Mouse (Mus musculus) left cerebral cortex, postnatal 4 days (tissue): ENCODE data around the gene Haghl. TPM values are rescaled to one million over a fixed set of nuclear protein-coding genes. Genes with fewer than 3 reads are reported as not detected.
A peak's percentile ranks its signal among the peaks of the same experiment; 100 is the strongest.

ENCODE experiments used
- DNase-seq: peaks from one replicate; pipeline ENCODE4 v3.0.0-alpha.2; 2022
- intact Hi-C: fragments of 180-260 bp; cut with DNase I; formaldehyde crosslinking; loops from one replicate; pipeline ENCODE4 v1.15.1; 2025
- total RNA-seq, 2 experiments: library from RNA; stranded (reverse); gene quantifications; 2 replicates each; pipeline ENCODE4 v1.2.3; 2021

The Haghl gene
- 10 to 100 TPM; 82.0 to 98.4 TPM for total RNA-seq

DNA sequence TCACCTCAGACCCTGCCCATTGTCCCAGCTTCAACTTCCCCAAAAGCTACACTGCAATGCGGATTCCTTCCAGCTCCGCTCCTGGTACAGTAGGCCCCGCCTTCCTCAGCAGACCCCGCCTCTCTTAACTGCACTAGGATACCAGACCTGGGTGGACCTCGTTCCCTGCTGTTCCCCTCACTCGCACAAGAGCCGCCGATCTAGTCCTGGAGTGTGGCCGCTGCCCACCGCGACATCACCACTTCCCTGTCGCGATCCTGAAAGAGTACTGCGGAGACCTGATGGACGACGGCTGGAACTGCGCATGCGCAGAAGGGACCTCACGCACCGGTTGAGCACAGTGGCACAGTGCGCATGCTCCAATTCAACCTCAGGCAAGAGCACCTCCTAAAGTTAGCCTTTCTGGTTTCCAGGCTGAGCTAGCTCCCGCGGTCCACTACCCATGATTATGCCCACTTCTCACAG lies at the start of gene Haghl:
Haghl (minus strand) TSS at position 393 of the 465 bp plus-strand sequence.
- peak; percentile 98 for DNase-seq

DNA sequence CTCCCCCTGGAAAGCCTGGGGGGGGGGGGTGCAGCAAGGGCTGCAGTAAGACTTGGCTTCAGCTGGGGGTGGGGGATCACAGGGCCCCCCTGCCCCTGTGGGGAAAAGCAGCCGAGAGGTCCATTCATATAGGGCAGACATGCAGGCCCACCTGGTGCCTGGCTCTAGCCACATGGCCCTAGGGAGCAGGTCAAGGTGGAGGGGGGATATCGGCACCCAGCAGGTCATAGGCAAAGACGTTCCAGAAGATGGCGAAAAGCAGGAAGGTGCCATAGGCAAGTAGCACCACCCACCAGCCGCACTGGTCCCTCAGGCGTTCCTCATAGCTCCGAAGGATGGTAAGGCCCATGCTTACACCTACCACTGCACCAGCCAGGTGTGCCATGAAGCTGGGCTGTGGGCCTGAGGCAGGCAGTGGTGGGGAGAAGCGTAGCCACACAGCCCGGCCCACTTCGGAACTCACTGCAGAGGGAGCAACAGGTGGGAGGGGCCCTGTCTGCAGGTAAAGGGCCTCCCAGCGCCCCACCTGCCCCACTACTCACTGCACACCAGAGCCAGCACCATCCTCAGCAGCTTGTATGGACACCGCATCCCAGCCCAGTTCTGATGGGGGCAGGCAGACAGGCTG lies 49.2 kb upstream of the Haghl start:
- no peak for DNase-seq
- intact Hi-C loops = no loop called here

More for the DNA sequence above, at the start of gene Haghl:
- intact Hi-C loops = no loop called here

DNA sequence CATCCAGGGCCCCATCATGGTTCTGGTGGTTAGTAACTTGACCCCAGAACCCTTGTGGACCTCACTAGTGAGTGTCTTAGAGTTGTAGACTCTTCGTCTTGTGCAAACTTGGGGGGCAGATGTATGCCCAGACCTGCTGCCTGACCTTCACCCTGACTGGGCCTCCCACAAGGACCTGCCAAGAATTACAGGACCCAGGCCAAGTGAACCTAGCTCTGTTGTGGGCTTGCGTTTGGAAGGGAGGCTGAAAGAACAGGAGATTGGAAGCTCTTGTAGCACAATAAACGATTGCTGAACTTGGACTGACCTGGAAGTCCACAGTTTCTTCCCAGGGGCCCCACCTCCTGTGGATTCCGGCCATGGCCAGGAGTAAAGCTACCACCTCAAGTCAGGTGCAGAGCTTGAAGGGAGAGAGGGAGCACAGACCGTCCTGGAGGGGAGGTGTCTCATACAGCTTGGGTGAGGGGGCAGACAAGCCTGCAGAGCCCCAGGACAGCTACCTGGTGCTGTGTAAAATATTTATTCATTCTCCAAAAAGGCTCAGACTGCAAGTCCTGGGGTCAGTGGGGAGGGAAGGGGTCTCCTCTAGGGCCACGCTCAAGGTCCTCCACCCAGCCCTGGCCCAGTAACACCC lies 48.6 kb upstream of the Haghl start:
- no peak for DNase-seq
- intact Hi-C loops = no loop called here

DNA sequence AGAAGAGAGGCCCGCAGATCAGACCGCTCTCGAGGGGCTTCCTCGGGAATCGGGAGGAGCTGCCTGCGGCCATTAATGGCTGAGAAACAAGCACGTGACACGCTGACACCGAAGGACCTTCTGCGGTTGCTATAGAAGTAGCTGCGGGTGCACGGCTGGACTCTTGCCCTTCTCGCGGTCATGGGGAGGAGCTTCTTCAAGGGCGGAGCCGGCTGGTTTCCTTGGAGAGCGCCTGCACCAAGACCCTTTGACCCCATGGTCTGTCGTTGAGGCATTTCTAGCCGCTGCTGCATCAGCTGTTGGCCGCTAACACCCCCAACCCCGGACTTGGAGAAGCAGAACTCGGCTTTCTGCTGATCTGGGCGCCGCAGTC lies 47.8 kb upstream of the Haghl start, which contains the start of gene Stub1:
Stub1 (minus strand) TSS at position 114 of the 373 bp plus-strand sequence.
- intact Hi-C loops = no loop called here
- peak; percentile 93 for DNase-seq

DNA sequence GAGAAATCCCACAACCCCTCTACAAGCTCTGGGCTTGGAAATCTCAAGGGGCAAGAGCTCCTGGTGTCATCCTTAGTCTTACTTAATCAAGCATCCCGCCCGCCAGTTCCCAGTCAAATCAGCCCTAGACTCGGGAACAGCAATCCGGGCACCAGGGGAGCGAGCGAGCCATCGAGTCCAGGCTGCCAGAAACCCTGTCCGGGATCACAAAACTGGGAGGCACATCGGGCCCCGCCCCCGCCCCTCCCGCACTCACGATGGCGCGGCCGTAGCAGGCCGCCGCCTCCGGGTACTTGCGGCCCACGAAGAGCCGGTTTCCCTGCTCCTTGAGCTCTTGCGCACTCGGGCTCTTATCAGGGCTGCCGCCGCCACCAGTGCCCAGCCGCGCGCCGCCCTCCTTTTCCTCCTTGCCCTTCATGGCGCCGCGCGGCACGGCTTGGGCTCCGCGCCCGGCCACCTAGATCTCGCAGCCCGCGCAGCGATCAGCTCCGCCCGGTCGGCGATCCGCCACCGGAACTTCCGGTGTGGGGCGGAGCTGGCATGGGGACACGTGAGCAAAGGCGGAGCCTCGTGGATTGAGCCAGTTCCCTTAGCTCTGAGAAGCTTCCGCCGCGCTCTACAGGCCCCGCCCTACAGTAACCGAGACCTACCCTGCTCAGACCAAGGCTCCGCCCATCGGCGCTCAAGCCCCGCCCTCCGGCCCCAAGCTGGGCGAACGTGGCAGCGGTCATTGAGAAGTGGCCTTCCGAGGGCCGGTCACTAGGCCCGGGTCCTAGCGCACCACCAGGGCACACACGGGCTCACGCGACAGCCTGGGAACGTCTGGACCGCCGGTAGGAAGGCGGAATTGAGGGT lies 47.2 kb upstream of the Haghl start:
- DNase-seq = peak; percentile 99
- intact Hi-C loops = no loop called here

DNA sequence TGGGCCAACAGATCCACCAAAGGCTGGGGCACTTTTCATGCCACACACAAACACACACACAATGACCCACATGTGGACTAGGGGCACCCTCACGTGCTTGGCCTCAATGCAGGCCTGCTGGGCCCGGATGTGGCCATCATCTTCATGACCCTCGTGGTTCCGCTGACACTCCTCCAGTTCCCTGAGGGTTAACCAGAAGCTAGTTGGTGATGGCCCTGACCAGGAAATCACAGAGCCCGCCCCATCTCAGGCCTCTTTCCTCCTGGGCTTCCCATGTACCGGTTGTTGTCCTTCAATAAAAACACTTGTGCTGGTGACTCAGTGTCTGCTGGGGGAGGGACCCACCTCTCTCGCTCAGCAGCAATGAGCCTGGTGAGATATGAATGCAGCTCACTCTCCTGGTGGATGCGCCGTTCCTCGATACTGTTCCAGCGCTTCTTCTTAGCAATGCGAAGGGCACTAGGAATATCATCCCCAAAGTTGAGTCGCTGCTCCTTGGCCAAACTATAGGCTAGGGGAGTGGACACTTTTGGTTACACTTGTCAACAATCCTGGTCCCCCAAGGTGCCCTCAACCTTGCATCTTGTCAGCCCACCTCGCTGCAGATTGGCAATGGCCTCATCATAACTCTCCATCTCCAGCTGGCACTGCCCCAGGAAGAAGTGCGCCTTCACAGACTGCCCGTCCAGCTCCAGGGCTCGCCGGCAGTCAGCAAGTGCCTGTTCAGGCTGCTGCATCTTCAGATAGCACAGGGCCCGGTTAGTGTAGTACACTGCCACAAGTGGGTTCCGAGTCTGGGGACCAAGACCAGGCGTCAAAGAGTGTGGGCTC lies 46.2 kb upstream of the Haghl start:
- DNase-seq = no peak
- intact Hi-C loops = no loop called here

DNA sequence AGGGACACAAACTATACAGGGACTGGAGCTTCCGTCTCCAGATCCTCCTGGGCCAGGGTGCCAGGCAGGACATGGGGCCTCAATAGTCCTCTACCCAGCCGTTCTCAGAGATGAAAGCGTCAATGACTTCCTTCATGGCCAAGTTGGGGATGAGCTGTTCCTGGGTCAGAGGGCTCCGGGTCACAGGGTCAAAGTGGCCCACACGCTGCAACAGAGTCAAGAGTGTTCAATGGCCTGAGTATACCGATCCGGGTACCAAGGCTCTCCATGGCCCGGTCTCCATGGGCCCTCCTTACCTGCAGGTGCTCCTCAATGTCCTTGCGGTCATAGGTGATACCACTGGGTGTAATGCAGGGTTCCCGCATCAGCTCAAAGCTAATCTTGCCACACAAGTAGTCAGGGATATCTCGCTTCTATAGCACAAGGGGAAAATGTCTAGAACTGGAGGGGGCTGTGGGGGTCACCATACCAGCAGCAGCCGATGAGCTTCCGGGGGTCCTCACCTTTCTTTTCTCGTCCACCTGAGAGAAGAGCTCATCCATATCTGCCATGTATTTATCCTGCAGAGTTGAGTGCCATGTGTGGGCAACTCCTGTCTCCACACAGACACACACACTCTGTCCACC lies 45.4 kb upstream of the Haghl start:
- intact Hi-C loops = no loop called here

DNA sequence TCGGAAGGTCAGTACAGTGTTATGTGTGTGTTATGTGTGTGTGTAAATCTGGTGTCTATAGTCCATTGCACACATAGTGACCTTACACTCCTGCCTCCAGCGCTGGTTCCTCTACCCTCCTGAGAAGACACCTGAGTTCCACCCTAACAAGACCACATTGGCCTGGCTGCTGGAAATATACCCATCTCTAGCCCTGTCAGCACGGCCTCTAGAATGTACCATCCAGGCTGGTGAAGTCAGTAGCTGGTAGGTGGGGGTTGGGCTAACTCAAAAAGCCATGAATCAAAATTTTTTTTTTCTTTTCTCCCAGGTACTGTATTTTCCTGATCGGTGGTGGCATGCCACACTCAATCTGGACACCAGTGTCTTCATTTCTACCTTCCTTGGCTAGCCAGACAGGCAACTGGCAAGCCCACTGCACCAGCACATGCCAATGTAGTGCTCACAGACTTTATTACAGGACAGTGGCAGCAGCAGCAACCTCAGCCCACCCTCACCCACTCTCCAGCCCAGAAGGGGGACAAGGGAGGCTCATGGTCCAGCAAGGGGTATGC lies 44.8 kb upstream of the Haghl start:
- DNase-seq = no peak
- intact Hi-C loops = no loop called here

More for the DNA sequence above, 45.4 kb upstream of the Haghl start:
- DNase-seq = no peak

DNA sequence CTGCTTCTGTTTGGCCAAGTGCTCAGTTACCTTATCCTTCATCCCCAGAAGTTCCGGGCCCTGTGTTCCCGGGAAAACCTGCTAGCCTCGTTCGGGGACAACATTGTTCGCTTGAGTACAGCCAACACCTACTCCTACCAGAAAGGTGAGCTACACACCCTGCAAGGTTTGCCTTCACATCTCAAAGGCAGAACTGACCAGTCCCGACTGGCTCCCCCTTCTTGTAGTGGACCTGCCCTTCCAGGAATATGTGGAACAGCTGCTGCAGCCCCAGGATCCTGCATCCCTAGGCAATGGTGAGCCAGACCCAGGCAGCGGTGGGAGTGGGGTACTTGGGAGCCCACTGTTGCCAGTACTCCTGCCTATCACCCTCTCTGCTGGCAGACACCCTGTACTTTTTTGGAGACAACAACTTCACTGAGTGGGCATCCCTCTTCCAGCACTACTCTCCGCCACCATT lies 44.1 kb upstream of the Haghl start:
- no peak for DNase-seq
- intact Hi-C loops = no loop called here

DNA sequence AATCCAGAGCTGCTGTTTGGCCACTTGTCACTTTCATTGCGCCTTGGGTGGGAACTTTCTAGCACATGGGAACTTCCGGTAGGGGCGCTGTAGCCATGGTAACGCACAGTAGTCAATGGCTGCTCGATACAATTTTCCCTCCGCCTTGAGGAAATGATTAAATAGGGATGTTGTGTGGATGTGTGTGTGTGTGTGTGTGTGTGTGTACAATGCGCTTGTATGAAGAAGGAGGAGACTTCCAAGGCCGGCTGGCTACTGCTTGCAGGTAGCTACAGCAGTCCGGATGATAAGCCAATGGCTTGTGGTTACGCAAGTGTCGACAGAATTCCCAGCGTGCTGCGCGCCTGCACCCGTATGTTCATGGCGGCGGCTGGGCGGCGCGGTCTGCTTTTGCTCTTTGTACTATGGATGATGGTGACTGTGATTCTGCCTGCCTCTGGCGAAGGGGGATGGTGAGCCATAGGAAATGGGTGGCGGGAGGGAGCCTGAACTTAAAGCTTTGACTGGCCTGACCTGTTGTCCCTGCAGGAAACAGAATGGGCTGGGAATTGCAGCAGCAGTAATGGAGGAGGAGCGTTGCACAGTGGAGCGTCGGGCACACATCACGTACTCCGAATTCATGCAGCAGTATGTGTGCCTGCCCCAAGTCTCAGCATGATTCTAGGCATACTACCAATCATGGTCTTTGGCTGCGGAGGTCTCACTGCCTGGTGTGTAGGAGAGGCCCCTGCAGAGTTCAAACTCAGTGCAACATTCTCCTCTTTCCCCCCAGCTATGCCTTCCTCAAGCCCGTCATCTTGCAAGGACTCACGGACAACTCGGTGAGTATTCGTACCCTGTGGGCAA lies 43.5 kb upstream of the Haghl start, which contains the start of gene Jmjd8:
Jmjd8 (plus strand) TSS at position 156 of the 846 bp plus-strand sequence.
- intact Hi-C loops = no loop called here
- DNase-seq = peak; percentile 83

DNA sequence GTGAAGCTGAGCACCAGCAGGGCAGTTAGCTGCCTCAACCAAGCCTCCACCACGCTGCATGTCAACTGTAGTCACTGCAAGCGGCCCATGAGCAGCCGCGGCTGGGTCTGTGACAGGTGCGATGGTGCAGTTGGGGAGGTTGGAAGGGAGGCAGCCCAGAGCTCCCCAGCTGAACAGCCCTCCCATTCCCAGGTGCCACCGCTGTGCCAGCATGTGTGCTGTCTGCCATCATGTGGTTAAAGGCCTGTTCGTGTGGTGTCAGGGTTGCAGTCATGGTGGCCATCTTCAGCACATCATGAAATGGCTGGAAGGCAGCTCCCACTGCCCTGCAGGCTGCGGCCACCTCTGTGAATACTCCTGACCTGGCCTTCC lies 42.7 kb upstream of the Haghl start:
- no peak for DNase-seq
- intact Hi-C loops = no loop called here

DNA sequence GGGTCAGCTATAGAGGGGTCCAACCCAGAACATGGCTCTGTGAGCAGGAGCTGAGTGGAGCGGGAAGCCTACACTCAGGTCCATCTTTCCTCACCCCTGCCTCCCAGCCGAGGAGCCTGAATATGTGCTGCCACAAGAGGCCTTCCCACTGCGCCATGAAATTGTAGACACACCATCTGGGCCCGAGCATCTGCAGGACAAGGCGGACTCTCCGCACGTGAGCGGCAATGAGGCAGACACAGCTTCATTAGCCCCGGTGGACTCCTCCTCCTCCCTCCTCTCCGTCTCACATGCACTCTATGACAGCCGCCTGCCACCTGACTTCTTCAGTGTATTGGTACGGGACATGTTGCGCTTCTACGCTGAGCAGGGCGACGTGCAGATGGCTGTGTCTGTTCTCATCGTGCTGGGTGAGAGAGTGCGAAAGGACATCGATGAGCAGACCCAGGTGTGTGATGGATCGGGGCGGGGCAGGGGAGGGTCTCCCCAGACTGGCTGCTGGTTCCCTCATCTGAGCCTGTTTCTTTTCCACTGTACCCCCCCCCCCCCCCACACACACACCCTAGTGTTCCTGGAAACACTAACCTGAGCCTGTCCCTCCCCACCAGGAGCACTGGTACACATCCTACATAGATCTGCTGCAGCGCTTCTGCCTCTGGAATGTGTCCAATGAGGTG lies 42.2 kb upstream of the Haghl start:
- intact Hi-C loops = no loop called here
- DNase-seq = no peak

DNA sequence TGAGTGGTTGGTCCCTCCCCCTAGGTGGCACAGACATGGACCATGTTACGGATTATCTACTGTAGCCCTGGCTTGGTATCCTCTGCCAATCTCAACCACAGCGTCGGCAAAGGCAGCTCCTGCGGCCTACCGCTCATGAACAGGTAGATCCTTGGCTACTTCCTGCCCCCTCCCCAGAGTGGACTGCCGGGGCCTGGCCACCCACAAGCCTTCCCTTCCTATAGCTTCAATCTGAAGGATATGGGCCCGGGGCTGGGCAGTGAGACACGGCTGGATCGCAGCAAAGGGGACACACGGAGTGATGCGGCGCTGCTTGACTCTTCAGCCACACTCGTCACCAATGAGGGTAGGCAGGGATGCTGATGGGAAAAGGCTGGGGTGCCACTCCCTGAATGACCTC lies 41.5 kb upstream of the Haghl start:
- no peak for DNase-seq
- intact Hi-C loops = no loop called here

DNA sequence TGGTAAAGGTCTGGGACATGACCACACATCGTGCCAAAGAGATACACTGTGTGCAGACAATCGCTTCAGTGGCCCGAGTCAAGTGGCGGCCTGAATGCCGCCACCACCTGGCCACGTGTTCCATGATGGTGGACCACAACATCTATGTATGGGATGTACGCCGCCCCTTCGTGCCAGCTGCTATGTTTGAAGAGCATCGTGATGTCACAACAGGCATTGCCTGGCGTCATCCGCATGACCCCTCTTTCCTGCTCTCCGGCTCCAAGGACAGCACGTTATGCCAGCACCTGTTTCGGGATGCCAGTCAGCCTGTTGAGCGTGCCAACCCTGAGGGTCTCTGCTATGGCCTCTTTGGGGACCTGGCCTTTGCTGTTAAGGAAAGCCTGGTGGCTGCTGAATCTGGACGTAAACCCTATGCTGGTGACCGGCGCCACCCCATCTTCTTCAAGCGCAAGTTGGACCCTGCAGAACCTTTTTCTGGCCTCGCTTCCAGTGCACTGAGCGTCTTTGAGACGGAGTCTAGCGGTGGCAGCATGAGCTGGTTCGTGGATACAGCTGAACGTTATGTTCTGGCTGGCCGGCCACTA lies 40.6 kb upstream of the Haghl start:
- no peak for DNase-seq
- intact Hi-C loops = no loop called here

DNA sequence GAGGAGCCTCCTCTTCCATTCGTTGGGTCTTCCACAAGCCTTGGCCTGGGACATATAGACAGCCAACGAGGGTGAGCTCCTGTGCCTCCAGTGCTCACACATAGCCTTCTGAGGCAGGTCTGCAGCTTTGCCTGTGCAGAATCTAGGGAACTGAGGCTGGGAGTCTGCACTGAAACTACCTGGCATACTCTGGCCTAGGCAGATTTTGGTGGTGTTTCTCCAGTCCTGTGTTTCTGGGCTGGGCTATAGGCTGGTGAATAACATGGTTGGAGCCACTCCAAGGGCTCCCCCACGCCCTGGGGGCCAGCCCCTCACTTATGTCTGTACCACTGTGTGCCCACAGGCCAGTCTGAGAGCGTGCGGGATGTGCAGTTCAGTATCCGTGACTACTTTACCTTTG lies 39.8 kb upstream of the Haghl start:
- DNase-seq = no peak
- intact Hi-C loops = no loop called here

DNA sequence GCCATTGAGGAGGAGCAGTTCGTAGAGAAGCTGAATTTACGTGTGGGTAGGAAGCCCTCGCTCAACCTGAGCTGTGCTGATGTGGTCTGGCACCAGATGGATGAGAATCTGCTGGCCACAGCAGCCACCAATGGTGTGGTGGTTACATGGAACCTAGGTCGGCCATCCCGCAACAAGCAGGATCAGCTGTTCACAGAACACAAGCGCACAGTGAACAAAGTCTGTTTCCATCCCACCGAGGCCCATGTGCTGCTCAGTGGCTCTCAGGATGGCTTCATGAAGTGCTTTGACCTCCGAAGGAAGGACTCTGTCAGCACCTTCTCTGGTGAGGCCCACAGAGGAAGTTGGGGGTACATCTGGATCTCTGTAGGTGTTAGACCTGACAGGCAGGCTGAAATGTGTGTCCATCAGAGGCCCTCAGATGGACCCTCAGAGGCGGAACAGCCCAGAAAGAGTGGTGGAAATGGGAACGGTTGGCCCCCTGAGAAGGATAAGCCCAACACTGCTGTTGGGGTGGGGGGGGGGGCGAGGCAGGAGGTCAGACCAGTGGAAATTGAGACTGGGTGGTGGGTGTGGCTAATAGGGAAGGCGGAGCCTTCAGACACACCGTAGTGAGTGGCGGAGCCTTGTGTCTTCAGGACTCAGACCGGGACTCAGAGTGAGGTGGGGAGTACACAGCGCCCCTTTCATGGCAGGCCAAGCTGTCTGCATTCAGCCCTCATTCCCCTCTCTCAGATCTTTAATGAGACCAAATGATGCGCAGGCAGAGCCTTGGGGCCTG lies 39.1 kb upstream of the Haghl start:
- DNase-seq = no peak
- intact Hi-C loops = no loop called here

DNA sequence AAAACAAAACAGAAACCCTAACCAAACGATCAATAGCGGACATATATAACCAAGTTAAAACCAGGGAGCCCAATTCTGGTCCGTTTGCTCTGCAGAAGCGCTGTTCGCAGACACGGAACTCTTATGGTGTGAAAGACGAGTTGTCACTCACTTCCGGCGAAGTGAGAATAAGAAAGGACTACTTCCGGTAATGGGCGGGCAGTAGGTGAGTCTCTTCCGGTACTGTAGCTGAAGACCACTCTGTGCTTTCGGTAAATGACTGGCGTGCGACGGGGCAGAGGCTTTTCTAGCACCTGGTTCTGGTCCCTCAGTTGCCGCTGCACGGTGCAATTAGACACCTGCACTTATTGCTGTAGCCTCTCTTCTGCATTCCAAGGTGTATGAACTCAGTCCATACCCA lies 38.0 kb upstream of the Haghl start, which contains the start of gene Wdr24:
Wdr24 (plus strand) TSS at position 176 of the 400 bp plus-strand sequence.
- DNase-seq = peak; percentile 72
- intact Hi-C loops = no loop called here
